Mouse (Mus musculus) stomach, postnatal 0 days (tissue): ENCODE measurements at regions not wholly inside any gene's neighbourhood (a gene's known extent, or its start where the extent isn't known, plus 50 kb on each side); places are given as distances from the start of the nearest gene placed in this dataset.

Source experiments
- ATAC-seq: fragments of 200-750 bp; cut with Nextera tagmentation; 2 replicates; pipeline ENCODE4 v1.8.0; 2017; ENCODE audit not compliant: low FRiP score, low TSS enrichment
- DNase-seq: peaks from one replicate; pipeline ENCODE4 v3.0.0-alpha.2; 2016; ENCODE audit warnings: low spot score
- H3K27ac ChIP-seq: fragments of 300-500 bp; sonication (generic); replicated peaks from 2 replicates; pipeline ENCODE4 v1.5.1; 2014; ENCODE audit warnings: mild to moderate bottlenecking, control low read depth
- H3K27me3 ChIP-seq: fragments of 300-500 bp; sonication (generic); 2 replicates; pipeline ENCODE4 v1.6.1; 2014; ENCODE audit warnings: low read length; ENCODE audit not compliant: control insufficient read depth, insufficient read depth
- H3K36me3 ChIP-seq: fragments of 300-500 bp; sonication (generic); 2 replicates; pipeline ENCODE4 v1.6.1; 2014; ENCODE audit warnings: low read length, mixed read lengths; ENCODE audit not compliant: control insufficient read depth, insufficient read depth
- H3K4me1 ChIP-seq: fragments of 300-500 bp; sonication (generic); replicated peaks from 2 replicates; pipeline ENCODE4 v1.6.1; 2014; ENCODE audit warnings: antibody characterized with exemption; ENCODE audit not compliant: control insufficient read depth, insufficient read depth
- H3K4me2 ChIP-seq: fragments of 300-500 bp; sonication (generic); replicated peaks from 2 replicates; pipeline ENCODE4 v1.6.1; 2014; ENCODE audit warnings: low read depth, mild to moderate bottlenecking, control low read depth, moderate library complexity
- H3K4me3 ChIP-seq: fragments of 300-500 bp; sonication (generic); 2 replicates; pipeline ENCODE4 v1.5.1; 2014; ENCODE audit warnings: low read depth, low read length, control low read depth
- H3K9ac ChIP-seq: fragments of 300-500 bp; sonication (generic); 2 replicates; pipeline ENCODE4 v1.6.1; 2014; ENCODE audit warnings: mild to moderate bottlenecking, low read length, control low read depth, mixed read lengths
- H3K9me3 ChIP-seq: fragments of 300-500 bp; sonication (generic); 2 replicates; pipeline ENCODE4 v1.6.1; 2016; ENCODE audit warnings: low read length; ENCODE audit not compliant: control insufficient read depth
- CTCF ChIP-seq: IDR thresholded peaks from 2 replicates; pipeline ENCODE4 v1.5.1; 2016; ENCODE audit warnings: antibody characterized with exemption, low read depth, mild to moderate bottlenecking, moderate library complexity
- EP300 ChIP-seq: optimal IDR thresholded peaks from 2 replicates; pipeline ENCODE3; 2016; ENCODE audit warnings: antibody characterized with exemption
- WGBS: fragments of 180-500 bp; shearing (Covaris S2); extraction: QIAGEN DNeasy Blood & Tissue Kit; methylation state at CpG from one replicate; pipeline ENCODE4 v1.1.7; 2014; 5-methylcytosine and 5-hydroxymethylcytosine counted together

GRCm38 (mm10) chr15:82709041-82709440 lies 54.9 kb downstream of the Cyp2d40 start:
- no peaks in the 10 kb centered on the region for H3K36me3 ChIP-seq
- H3K27me3 ChIP-seq: no peaks in the 10 kb centered on the region
- no peak for TF ChIP-seq CTCF
- H3K9ac ChIP-seq: no peak overlapping the region
- H3K4me2 ChIP-seq: no peak overlapping the region
- no peak for DNase-seq
- H3K27ac ChIP-seq: no peak overlapping the region
- no peak overlapping the region for H3K4me3 ChIP-seq
- 83% methylated on average over 4 of the region's 4 CpGs for WGBS
- ATAC-seq: peak; percentile 67; the same call in 1 of the 2 replicates
- no peaks in the 10 kb centered on the region for H3K9me3 ChIP-seq
- no peaks in the 10 kb centered on the region for H3K4me1 ChIP-seq

GRCm38 (mm10) chr15:82707906-82708305 lies 56.1 kb downstream of the Cyp2d40 start:
- Histone ChIP-seq H3K4me1 (no peaks in the 10 kb centered on the region), H3K4me3 (no peak overlapping the region), H3K27me3 (no peaks in the 10 kb centered on the region), H3K4me2 (no peak overlapping the region), H3K27ac (no peak overlapping the region), H3K36me3 (no peaks in the 10 kb centered on the region), H3K9ac (no peak overlapping the region), H3K9me3 (no peaks in the 10 kb centered on the region)
- DNase-seq (no peak), ATAC-seq (no peak)
- WGBS: 87% methylated on average over 1 of the region's 1 CpGs
- TF ChIP-seq CTCF (no peak), EP300 (no peak)

GRCm38 (mm10) chr15:82707221-82707620 lies 56.8 kb downstream of the Cyp2d40 start:
- no peaks in the 10 kb centered on the region for H3K9me3 ChIP-seq
- no peaks in the 10 kb centered on the region for H3K4me1 ChIP-seq
- H3K36me3 ChIP-seq: no peaks in the 10 kb centered on the region
- ATAC-seq: no peak
- H3K4me2 ChIP-seq: no peak overlapping the region
- H3K4me3 ChIP-seq: no peak overlapping the region
- TF ChIP-seq EP300 (no peak), CTCF (no peak)
- DNase-seq: no peak
- H3K27me3 ChIP-seq: no peaks in the 10 kb centered on the region
- 80% methylated on average over 3 of the region's 3 CpGs for WGBS
- no peak overlapping the region for H3K9ac ChIP-seq
- no peak overlapping the region for H3K27ac ChIP-seq

- no peaks in the 10 kb centered on the region for H3K36me3 ChIP-seq
- 81% methylated on average over 2 of the region's 2 CpGs for WGBS
- ATAC-seq (no peak), DNase-seq (no peak)
- no peaks in the 10 kb centered on the region for H3K27me3 ChIP-seq
- H3K9me3 ChIP-seq: no peaks in the 10 kb centered on the region
- no peak overlapping the region for H3K4me2 ChIP-seq
- H3K27ac ChIP-seq: no peak overlapping the region
- no peaks in the 10 kb centered on the region for H3K4me1 ChIP-seq
- no peak overlapping the region for H3K4me3 ChIP-seq
- no peak for TF ChIP-seq EP300
- no peak for TF ChIP-seq CTCF
- H3K9ac ChIP-seq: no peak overlapping the region
Observed at GRCm38 (mm10) chr15:82706647-82707046, 57.3 kb downstream of the Cyp2d40 start.

- WGBS: 94% methylated on average over 1 of the region's 1 CpGs
- no peak for ATAC-seq
- no peak for DNase-seq
Observed at GRCm38 (mm10) chr15:82702121-82702520, 61.9 kb downstream of the Cyp2d40 start.

GRCm38 (mm10) chr15:82695786-82696185 lies 68.2 kb downstream of the Cyp2d40 start:
- Histone ChIP-seq H3K27ac (no peak overlapping the region), H3K4me2 (no peak overlapping the region), H3K36me3 (no peaks in the 10 kb centered on the region), H3K4me3 (no peak overlapping the region), H3K4me1 (no peaks in the 10 kb centered on the region), H3K9me3 (no peaks in the 10 kb centered on the region), H3K27me3 (no peaks in the 10 kb centered on the region), H3K9ac (no peak overlapping the region)
- DNase-seq: no peak
- TF ChIP-seq CTCF: no peak
- no peak for TF ChIP-seq EP300
- no peak for ATAC-seq

More at GRCm38 (mm10) chr15:82702121-82702520, 61.9 kb downstream of the Cyp2d40 start:
- H3K27ac ChIP-seq: no peak overlapping the region
- no peak for TF ChIP-seq EP300
- no peak for TF ChIP-seq CTCF
- no peaks in the 10 kb centered on the region for H3K27me3 ChIP-seq
- H3K36me3 ChIP-seq: no peaks in the 10 kb centered on the region
- H3K9ac ChIP-seq: no peak overlapping the region
- no peaks in the 10 kb centered on the region for H3K9me3 ChIP-seq
- H3K4me1 ChIP-seq: no peaks in the 10 kb centered on the region
- no peak overlapping the region for H3K4me3 ChIP-seq
- no peak overlapping the region for H3K4me2 ChIP-seq
